Mouse (Mus musculus) 416B (cell line): ENCODE measurements around the gene Ephx4.
A peak's percentile ranks its signal among the peaks of the same experiment; 100 is the strongest.
"Not testable (repeated sequence)": the region's sequence is repeated elsewhere in the genome, so short reads cannot be mapped to it uniquely, and the experiment has no call there.

Experiments used
- DNase-seq: peaks from one replicate; pipeline ENCODE4 v3.0.0; 2011; ENCODE audit warnings: low read depth

Gene Ephx4

GRCm38 (mm10) chr5:107402436-107402835 is at the start of gene Ephx4:
Ephx4 (plus strand) TSS chr5:107402736.
- no peak for DNase-seq

- DNase-seq: no peak
These were observed 48.6 kb upstream of the Ephx4 start for GRCm38 (mm10) chr5:107353981-107354380.

- peak; percentile 30 for DNase-seq
These were observed 46.7 kb upstream of the Ephx4 start for GRCm38 (mm10) chr5:107355801-107356200.

GRCm38 (mm10) chr5:107357723-107358122 is 44.8 kb upstream of the Ephx4 start:
- DNase-seq: no peak

GRCm38 (mm10) chr5:107359395-107360053 is 43.0 kb upstream of the Ephx4 start:
- DNase-seq: no peak

GRCm38 (mm10) chr5:107360054-107360730 is 42.3 kb upstream of the Ephx4 start:
- no peak for DNase-seq

GRCm38 (mm10) chr5:107370040-107370439 is 32.5 kb upstream of the Ephx4 start:
- no peak for DNase-seq

- no peak for DNase-seq
These were observed 31.2 kb upstream of the Ephx4 start for GRCm38 (mm10) chr5:107371335-107371734.

GRCm38 (mm10) chr5:107373256-107373655 is 29.3 kb upstream of the Ephx4 start:
- DNase-seq: peak; percentile 47

- DNase-seq: not testable (repeated sequence)
These were observed 16.1 kb upstream of the Ephx4 start for GRCm38 (mm10) chr5:107386448-107386847.

GRCm38 (mm10) chr5:107387788-107388187 is 14.7 kb upstream of the Ephx4 start:
- peak; percentile 40 for DNase-seq

GRCm38 (mm10) chr5:107389373-107389772 is 13.2 kb upstream of the Ephx4 start:
- DNase-seq: no peak

GRCm38 (mm10) chr5:107394437-107394836 is 8.1 kb upstream of the Ephx4 start:
- no peak for DNase-seq

- DNase-seq: no peak
These were observed 743 bp downstream of the Ephx4 start for GRCm38 (mm10) chr5:107403011-107403946.

- DNase-seq: no peak
These were observed 1.6 kb downstream of the Ephx4 start for GRCm38 (mm10) chr5:107403947-107404684.

GRCm38 (mm10) chr5:107405361-107405760 is 2.8 kb downstream of the Ephx4 start:
- no peak for DNase-seq

- DNase-seq: no peak
These were observed 7.8 kb downstream of the Ephx4 start for GRCm38 (mm10) chr5:107410305-107410704.

GRCm38 (mm10) chr5:107411326-107411725 is 8.8 kb downstream of the Ephx4 start:
- no peak for DNase-seq

GRCm38 (mm10) chr5:107412285-107412684 is 9.7 kb downstream of the Ephx4 start:
- DNase-seq: peak; percentile 49

- DNase-seq: no peak
These were observed 12.6 kb downstream of the Ephx4 start for GRCm38 (mm10) chr5:107415098-107415497.

- peak; percentile 36 for DNase-seq
These were observed 19.1 kb downstream of the Ephx4 start for GRCm38 (mm10) chr5:107421676-107422075.

- no peak for DNase-seq
These were observed 28.7 kb downstream of the Ephx4 start, which contains the start of gene Lpcat2b for GRCm38 (mm10) chr5:107431249-107431648. Lpcat2b (plus strand) TSS chr5:107431549.
